9 mouse cellular contexts compared by ENCODE assay signal in the genomic region with DNA sequence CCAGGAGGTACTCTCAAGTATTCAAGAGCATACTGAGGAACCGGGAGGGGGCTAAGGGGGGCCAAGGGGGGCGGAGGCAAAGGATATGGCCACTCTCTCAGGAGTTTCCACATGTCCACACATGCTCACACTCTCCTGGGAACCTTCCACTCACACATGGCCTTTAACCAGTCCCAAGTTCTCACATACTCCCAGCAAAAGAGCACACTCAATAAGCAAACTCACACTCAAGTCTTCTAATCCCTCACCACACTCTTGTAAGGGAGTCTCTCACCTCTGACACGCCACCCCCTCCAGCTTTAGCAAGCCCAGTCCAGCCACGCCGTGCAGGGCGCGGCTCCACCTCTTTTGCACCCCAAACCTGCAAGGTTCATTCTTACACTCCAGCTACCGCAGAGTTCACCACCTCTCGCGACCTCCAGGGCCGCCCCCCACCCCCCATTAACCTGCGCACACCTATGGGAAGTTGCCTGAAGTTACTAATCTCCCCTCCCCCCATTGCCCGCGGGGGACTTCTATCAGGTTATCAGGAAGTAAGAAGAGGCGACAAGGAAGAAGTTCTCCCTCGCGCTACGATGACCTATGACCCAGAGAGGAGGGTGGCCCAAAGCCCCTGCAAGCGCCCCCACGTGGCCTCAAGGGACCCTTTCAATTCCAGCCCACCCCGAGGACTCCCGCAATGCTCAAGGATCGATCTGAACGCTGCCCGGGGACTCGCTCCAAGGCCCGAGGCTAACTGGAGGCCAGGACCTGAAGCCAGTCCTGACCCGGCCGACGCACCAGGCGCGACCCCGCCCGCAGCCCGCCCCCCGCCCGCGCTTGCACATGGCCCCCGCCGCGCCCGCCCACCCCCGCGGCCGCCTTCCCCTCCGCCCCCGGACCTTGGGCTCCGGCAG. TPM values are rescaled to one million over a fixed set of nuclear protein-coding genes. Genes with fewer than 3 reads are reported as not detected.
DNase-seq lines count a peak whose midpoint lies in the region; ATAC-seq and TF ChIP-seq lines count a peak whose summit lies in the region.
"Had no signal": no experiment of that assay in that cellular context is flagged by ENCODE, and none has a peak within 500 bp of the region (broad histone marks: within the 10 kb centered on the region; RNA-seq: fewer than 3 reads in every experiment).

No protein-coding gene starts in this region.

- peak; percentile 13; the same call in 1 of the 2 replicates for ATAC-seq in forebrain, embryonic 14.5 days
- ATAC-seq in hindbrain, embryonic 16.5 days: no peak; the same call in 1 of the 2 replicates
- ATAC-seq in liver, embryonic 16.5 days (ENCODE audit: low read depth): no peak; the same call in 1 of the 2 replicates

- peaks cover 34% of the 10 kb centered on the region for H3K27me3 ChIP-seq in forebrain, embryonic 14.5 days (replicated peaks; ENCODE audit: control insufficient read depth, insufficient read depth, low read length)
- H3K27me3 ChIP-seq in hindbrain, embryonic 16.5 days (replicated peaks; ENCODE audit: control insufficient read depth, insufficient read depth, low read length): peaks cover 27% of the 10 kb centered on the region
- peaks cover 30% of the 10 kb centered on the region for H3K27me3 ChIP-seq in liver, embryonic 16.5 days (ENCODE audit: control insufficient read depth, insufficient read depth, low read depth, low read length)

- H3K4me1 ChIP-seq in forebrain, embryonic 14.5 days (ENCODE audit: control insufficient read depth, insufficient read depth, low read length): peaks cover 19% of the 10 kb centered on the region
- H3K4me1 ChIP-seq in hindbrain, embryonic 16.5 days (ENCODE audit: control insufficient read depth, insufficient read depth, low read depth, low read length): peaks cover 22% of the 10 kb centered on the region
- H3K4me1 ChIP-seq in liver, embryonic 16.5 days (ENCODE audit: control insufficient read depth, low read depth, low read length): peaks cover 38% of the 10 kb centered on the region
- H3K4me1 ChIP-seq in olfactory bulb, adult 2 months (ENCODE audit: control insufficient read depth, insufficient read depth, low read length): peaks cover 41% of the 10 kb centered on the region

- TF ChIP-seq CTCF in left cerebral cortex, adult 2 months (IDR thresholded peaks at IDR 0.05): no peak
- TF ChIP-seq CTCF in olfactory bulb, adult 2 months (IDR thresholded peaks at IDR 0.05; ENCODE audit: insufficient read depth, low read depth, low read length): no peak

- peak; percentile 5; the same call in 1 of the 2 replicates for TF ChIP-seq POLR2A in olfactory bulb, adult 2 months (IDR thresholded peaks at IDR 0.05; ENCODE audit: insufficient read depth, low read depth, low read length)

- DNase-seq in left cerebral cortex, adult 2 months (ENCODE audit: extremely low spot score in 1 of 2, low spot score in 2 of 2): peak in 1 of 2 experiments; percentile 50
- DNase-seq in left cerebral cortex, adult 11 months (ENCODE audit: low spot score): no peak
- DNase-seq in adipocyte (ENCODE audit: low spot score): peak; percentile 74
- DNase-seq in forebrain, embryonic 14.5 days (ENCODE audit: low spot score): peak; percentile 53
- DNase-seq in ovary, adult 18-20 months (ENCODE audit: low spot score): no peak

- H3K4me2 ChIP-seq in forebrain, embryonic 14.5 days (ENCODE audit: low read length): peak overlapping the region; percentile 95
- peak overlapping the region; percentile 86 for H3K4me2 ChIP-seq in hindbrain, embryonic 16.5 days (ENCODE audit: low read length)
- peak overlapping the region; percentile 100 for H3K4me2 ChIP-seq in liver, embryonic 16.5 days (ENCODE audit: low read depth, low read length)

- H3K27ac ChIP-seq in left cerebral cortex, adult 2 months: peak overlapping the region; percentile 89
- peak overlapping the region; percentile 89 for H3K27ac ChIP-seq in forebrain, embryonic 14.5 days (ENCODE audit: low read depth, low read length)
- H3K27ac ChIP-seq in hindbrain, embryonic 16.5 days (ENCODE audit: low read depth, low read length): peak overlapping the region; percentile 87
- peak overlapping the region; percentile 86 for H3K27ac ChIP-seq in liver, embryonic 16.5 days (ENCODE audit: low read length)
- H3K27ac ChIP-seq in olfactory bulb, adult 2 months (ENCODE audit: insufficient read depth, low read depth, low read length): peak overlapping the region; percentile 67; the same call in 1 of the 2 replicates

- intact Hi-C loops in left cerebral cortex, adult 2 months (cut with DNase I): loop anchor here (1.0 to 5.0 kb wide), 2 partner anchors 9 to 116 kb away; a partner anchor contains a TSS

- peak overlapping the region; percentile 88 for H3K9ac ChIP-seq in forebrain, embryonic 14.5 days (ENCODE audit: low read length)
- H3K9ac ChIP-seq in hindbrain, embryonic 16.5 days (ENCODE audit: low read depth, low read length): peak overlapping the region; percentile 95
- peak overlapping the region; percentile 84 for H3K9ac ChIP-seq in liver, embryonic 16.5 days (ENCODE audit: low read depth, low read length)

- 1% methylated on average over 33 of the region's 48 CpGs for WGBS in forebrain, embryonic 14.5 days
- WGBS in hindbrain, embryonic 16.5 days: 2% methylated on average over 31 of the region's 48 CpGs
- under 1% methylated on average over 48 of the region's 48 CpGs for WGBS in liver, embryonic 16.5 days (ENCODE audit: insufficient replicate concordance)
- WGBS in olfactory bulb, adult 2 months: 2% methylated on average over 41 of the region's 48 CpGs

- no peaks in the 10 kb centered on the region for H3K9me3 ChIP-seq in forebrain, embryonic 14.5 days (replicated peaks; ENCODE audit: control insufficient read depth, low read length)
- no peaks in the 10 kb centered on the region for H3K9me3 ChIP-seq in hindbrain, embryonic 16.5 days (ENCODE audit: control insufficient read depth, low read length)
- H3K9me3 ChIP-seq in liver, embryonic 16.5 days (replicated peaks; ENCODE audit: control insufficient read depth, low read length): no peaks in the 10 kb centered on the region

- peaks cover 7% of the 10 kb centered on the region for H3K36me3 ChIP-seq in forebrain, embryonic 14.5 days (ENCODE audit: control insufficient read depth, insufficient read depth, low read length)
- no peaks in the 10 kb centered on the region for H3K36me3 ChIP-seq in hindbrain, embryonic 16.5 days (ENCODE audit: control insufficient read depth, insufficient read depth, low read length)
- H3K36me3 ChIP-seq in liver, embryonic 16.5 days (ENCODE audit: control insufficient read depth, insufficient read depth): no peaks in the 10 kb centered on the region

- H3K4me3 ChIP-seq in left cerebral cortex, adult 2 months: peak overlapping the region; percentile 82
- H3K4me3 ChIP-seq in forebrain, embryonic 14.5 days (ENCODE audit: low read depth, low read length): peak overlapping the region; percentile 81
- peak overlapping the region; percentile 87 for H3K4me3 ChIP-seq in hindbrain, embryonic 16.5 days (ENCODE audit: low read length)
- H3K4me3 ChIP-seq in liver, embryonic 16.5 days (ENCODE audit: low read depth, low read length): peak overlapping the region; percentile 82
- H3K4me3 ChIP-seq in olfactory bulb, adult 2 months (ENCODE audit: insufficient read depth, low read depth, low read length): peak overlapping the region; percentile 81

RNA-seq across cellular contexts. Expression of a gene that starts 0.6 kb away (rescaled TPM):
- 10 to 100 TPM; 66.8 to 69.2 TPM for total RNA-seq in left cerebral cortex, adult 2 months (2021)
- polyA plus RNA-seq in forebrain, embryonic 14.5 days (2014; fragmentation: Nextera tagmentation; extraction: Ambion mirVana): 6.3 and 7.0 TPM in 2 replicates
- 17.7 and 17.8 TPM in 2 replicates for polyA plus RNA-seq in hindbrain, embryonic 16.5 days (2015; fragmentation: Nextera tagmentation; extraction: Ambion mirVana)
- 3.6 and 4.8 TPM in 2 replicates for polyA plus RNA-seq in liver, embryonic 16.5 days (2015; fragmentation: Nextera tagmentation; extraction: Ambion mirVana)
- not detected in 2 replicates for polyA plus RNA-seq in olfactory bulb, adult 2 months (2012; ENCODE audit: insufficient read depth, insufficient read length, low replicate concordance, missing spikeins)

RNA-seq across cellular contexts. Expression of a gene that starts 4.2 kb away (rescaled TPM):
- 10 to 100 TPM; 23.1 TPM for total RNA-seq in left cerebral cortex, adult 2 months (2021)
- polyA plus RNA-seq in forebrain, embryonic 14.5 days (2014; fragmentation: Nextera tagmentation; extraction: Ambion mirVana): 0.45 and 1.1 TPM in 2 replicates
- 2.9 and 3.3 TPM in 2 replicates for polyA plus RNA-seq in hindbrain, embryonic 16.5 days (2015; fragmentation: Nextera tagmentation; extraction: Ambion mirVana)
- 0.16 and 0.50 TPM in 2 replicates for polyA plus RNA-seq in liver, embryonic 16.5 days (2015; fragmentation: Nextera tagmentation; extraction: Ambion mirVana)
- polyA plus RNA-seq in olfactory bulb, adult 2 months (2012; ENCODE audit: insufficient read depth, insufficient read length, low replicate concordance, missing spikeins): not detected in 2 replicates
- total RNA-seq: neutrophil, adult 5-6 weeks had no signal

RNA-seq across cellular contexts. Expression of a gene that starts 11.1 kb away (rescaled TPM):
- total RNA-seq in left cerebral cortex, adult 2 months (2021): 100 to 1,000 TPM; 315 to 354 TPM
- polyA plus RNA-seq in forebrain, embryonic 14.5 days (2014; fragmentation: Nextera tagmentation; extraction: Ambion mirVana): 229 and 233 TPM in 2 replicates
- polyA plus RNA-seq in hindbrain, embryonic 16.5 days (2015; fragmentation: Nextera tagmentation; extraction: Ambion mirVana): 408 and 532 TPM in 2 replicates
- 140 and 161 TPM in 2 replicates for polyA plus RNA-seq in liver, embryonic 16.5 days (2015; fragmentation: Nextera tagmentation; extraction: Ambion mirVana)
- not detected in 2 replicates for polyA plus RNA-seq in olfactory bulb, adult 2 months (2012; ENCODE audit: insufficient read depth, insufficient read length, low replicate concordance, missing spikeins)

RNA-seq across cellular contexts. Expression of a gene that starts 11.5 kb away (rescaled TPM):
- total RNA-seq in left cerebral cortex, adult 2 months (2021): 10 to 100 TPM; 40.0 to 43.4 TPM
- polyA plus RNA-seq in forebrain, embryonic 14.5 days (2014; fragmentation: Nextera tagmentation; extraction: Ambion mirVana): 125 and 150 TPM in 2 replicates
- polyA plus RNA-seq in hindbrain, embryonic 16.5 days (2015; fragmentation: Nextera tagmentation; extraction: Ambion mirVana): 93.9 and 101 TPM in 2 replicates
- 57.3 and 62.3 TPM in 2 replicates for polyA plus RNA-seq in liver, embryonic 16.5 days (2015; fragmentation: Nextera tagmentation; extraction: Ambion mirVana)
- not detected in 2 replicates for polyA plus RNA-seq in olfactory bulb, adult 2 months (2012; ENCODE audit: insufficient read depth, insufficient read length, low replicate concordance, missing spikeins)

RNA-seq across cellular contexts. Expression of a gene that starts 13.3 kb away (rescaled TPM):
- total RNA-seq in left cerebral cortex, adult 2 months (2021): 10 to 100 TPM; 39.1 to 39.2 TPM
- 0.77 and 0.98 TPM in 2 replicates for polyA plus RNA-seq in forebrain, embryonic 14.5 days (2014; fragmentation: Nextera tagmentation; extraction: Ambion mirVana)
- polyA plus RNA-seq in hindbrain, embryonic 16.5 days (2015; fragmentation: Nextera tagmentation; extraction: Ambion mirVana): 14.4 and 19.1 TPM in 2 replicates
- 0.04 and 0.11 TPM in 2 replicates for polyA plus RNA-seq in liver, embryonic 16.5 days (2015; fragmentation: Nextera tagmentation; extraction: Ambion mirVana)
- polyA plus RNA-seq in olfactory bulb, adult 2 months (2012; ENCODE audit: insufficient read depth, insufficient read length, low replicate concordance, missing spikeins): not detected in 2 replicates
- total RNA-seq: neutrophil, adult 5-6 weeks had no signal

Comparison
In these comparisons a context has a peak if more than half of its experiments do, and no peak if none do; other contexts are left out.
1. DNase-seq: peak in adipocyte (single experiment) and forebrain, embryonic 14.5 days (single experiment); none in left cerebral cortex, adult 11 months (single experiment) and ovary, adult 18-20 months (single experiment).
2. Peak in every context shown above with its lines, with median percentiles within 50 percentile points of each other: H3K27ac ChIP-seq, H3K4me3 ChIP-seq, H3K4me2 ChIP-seq and H3K9ac ChIP-seq.